Mouse (Mus musculus): Measurements from ENCODE around the gene Parva. TPM values are rescaled to one million over a fixed set of nuclear protein-coding genes. Genes with fewer than 3 reads are reported as not detected.

The Parva gene
- 38.6 TPM for polyA plus RNA-seq (2014; fragmentation: Illumina TruSeq; extraction: RNeasy Lipid Tissue Mini Kit (QIAGEN cat#74804); ENCODE audit: low read depth, low replicate concordance)

GRCm38 (mm10) chr7:112427357-112428157 lies at the start of gene Parva:
TSS of gene Parva (plus strand) at chr7:112427505.

Other genes starting within 250 kb of the Parva start
- 6.0 TPM for gene Mical2, start 201.6 kb upstream of the Parva start, polyA plus RNA-seq (2014; fragmentation: Illumina TruSeq; extraction: RNeasy Lipid Tissue Mini Kit (QIAGEN cat#74804); ENCODE audit: low read depth, low replicate concordance)